Mouse (Mus musculus) left cerebral cortex, adult 2 months (tissue): ENCODE data around the gene Arhgap30. TPM values are rescaled to one million over a fixed set of nuclear protein-coding genes. Genes with fewer than 3 reads are reported as not detected.

Source experiments
- DNase-seq, 2 experiments: peaks; one replicate each; pipeline ENCODE4 v3.0.0; 2021 to 2022; ENCODE audit warnings: low spot score in 2 of 2, mixed read lengths in 1 of 2; ENCODE audit errors: extremely low spot score in 1 of 2
- H3K27ac ChIP-seq: fragments of 200-600 bp; 2 replicates; pipeline ENCODE4 v1.8.1; 2022
- H3K4me3 ChIP-seq: fragments of 200-600 bp; 2 replicates; pipeline ENCODE4 v1.8.1; 2022
- CTCF ChIP-seq: fragments of 200-600 bp; IDR thresholded peaks from 2 replicates; pipeline ENCODE4 v1.8.1; 2022; ENCODE audit warnings: antibody characterized with exemption, mild to moderate bottlenecking, moderate library complexity
- intact Hi-C: fragments of 180-260 bp; cut with DNase I; formaldehyde crosslinking; loops from one replicate; pipeline ENCODE4 v1.15.1; 2025
- long read RNA-seq, 2 experiments: library from polyadenylated mRNA; stranded (forward); transcript quantifications; one replicate each; pipeline ENCODE4 v2.0.0; 2021; ENCODE audit warnings: borderline mapping rate in 2 of 2
- total RNA-seq, 2 experiments: library from RNA; stranded (reverse); gene quantifications; 2 replicates each; pipeline ENCODE4 v1.2.3; 2021

The Arhgap30 gene
- 1 to 10 TPM; 2.0 to 2.2 TPM for total RNA-seq
- long read RNA-seq, experiment 1: 0 reads
- long read RNA-seq, experiment 2, full-length matches to known transcripts: 1 of 1 reads
- long read RNA-seq, experiment 2, partial matches to known transcripts: 0 of 1 reads
- long read RNA-seq, experiment 2, other reads (novel, unspliced or antisense): 0 of 1 reads

GRCm38 (mm10) chr1:171388376-171389102, at the start of gene Arhgap30:
Gene Arhgap30, plus strand, starts transcription at chr1:171388954.
- DNase-seq: no peak
- intact Hi-C loops: no loop called here

GRCm38 (mm10) chr1:171342262-171343207, 46.2 kb upstream of the Arhgap30 start:
- intact Hi-C loops: no loop called here
- no peak overlapping the region for H3K4me3 ChIP-seq
- DNase-seq: no peak
- H3K27ac ChIP-seq: no peak overlapping the region
- no peak for TF ChIP-seq CTCF

More at GRCm38 (mm10) chr1:171388376-171389102, at the start of gene Arhgap30:
- no peak within 1 kb of the TSS for H3K4me3 ChIP-seq
- H3K27ac ChIP-seq: no peak within 1 kb of the TSS
- TF ChIP-seq CTCF: no peak

GRCm38 (mm10) chr1:171343922-171344677, 44.7 kb upstream of the Arhgap30 start:
- no peak for DNase-seq
- intact Hi-C loops: loop anchor here (2.0 kb wide), 1 partner anchor 15 kb away; the partner anchor contains the start of gene Dedd
- Histone ChIP-seq H3K27ac (no peak overlapping the region), H3K4me3 (peak overlapping the region; percentile 74)
- no peak for TF ChIP-seq CTCF

GRCm38 (mm10) chr1:171344715-171345114, 44.0 kb upstream of the Arhgap30 start:
- DNase-seq: no peak
- peak overlapping the region; percentile 74 for H3K4me3 ChIP-seq
- peak overlapping the region; percentile 88 for H3K27ac ChIP-seq
- no peak for TF ChIP-seq CTCF
- intact Hi-C loops: loop anchor here (1.0 to 5.0 kb wide), 3 partner anchors 16 to 232 kb away; partner anchors contain the start of genes Cfap126, Dedd and Usf1

DNA sequence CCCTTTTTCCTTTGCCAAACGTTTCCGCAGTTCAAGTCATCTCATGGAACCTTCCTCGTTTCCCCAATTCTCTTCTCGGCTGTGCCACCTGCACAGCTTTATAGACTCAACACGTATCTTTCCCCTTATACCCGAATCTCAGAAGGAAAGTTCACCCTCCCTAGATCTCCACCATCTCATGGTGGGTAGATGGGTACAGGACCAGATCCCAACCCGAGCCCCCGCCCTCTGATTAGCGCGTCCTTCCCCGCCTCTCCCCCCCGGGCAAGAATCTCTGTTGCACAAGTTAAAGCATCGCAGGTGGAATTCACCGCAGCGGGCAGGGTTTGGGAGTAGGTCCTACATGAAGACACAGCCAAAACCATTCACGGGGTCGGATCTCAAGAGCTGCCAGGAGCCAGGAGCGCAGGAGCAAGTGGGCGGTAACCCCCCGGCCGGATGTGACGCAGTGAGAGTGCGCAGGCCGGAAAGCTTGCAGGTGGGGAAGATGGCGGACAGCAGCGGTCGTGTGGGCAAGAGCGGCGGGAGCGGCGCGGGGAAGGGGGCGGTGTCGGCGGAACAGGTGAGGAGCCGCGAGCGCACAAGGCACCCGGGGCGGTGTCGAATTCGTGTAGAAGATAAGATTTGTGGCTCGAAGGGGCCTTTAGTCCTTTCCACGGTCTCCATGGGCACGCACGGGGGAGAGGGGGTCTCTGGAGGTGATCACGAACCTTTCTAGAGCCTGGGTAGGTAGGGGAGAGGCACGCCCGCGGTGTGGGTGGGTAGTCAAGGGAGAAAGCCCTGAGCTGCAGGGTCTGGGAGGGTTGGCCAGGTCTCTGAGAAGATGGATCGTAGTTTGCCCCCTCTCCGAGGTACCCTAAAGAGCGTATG, 43.3 kb upstream of the Arhgap30 start, which contains the start of the genes Nit1 and Pfdn2:
Nit1 (minus strand) TSS at position 422 of the 870 bp plus-strand sequence.
Pfdn2 (plus strand) TSS at position 446 of the 870 bp plus-strand sequence.
- peak within 1 kb of the TSS; percentile 74 for H3K4me3 ChIP-seq
- DNase-seq: peak; percentile 91 to 93
- intact Hi-C loops: loop anchor here (1.0 to 5.0 kb wide), 3 partner anchors 17 to 233 kb away; partner anchors contain the start of genes Cfap126, Dedd and Usf1

DNA sequence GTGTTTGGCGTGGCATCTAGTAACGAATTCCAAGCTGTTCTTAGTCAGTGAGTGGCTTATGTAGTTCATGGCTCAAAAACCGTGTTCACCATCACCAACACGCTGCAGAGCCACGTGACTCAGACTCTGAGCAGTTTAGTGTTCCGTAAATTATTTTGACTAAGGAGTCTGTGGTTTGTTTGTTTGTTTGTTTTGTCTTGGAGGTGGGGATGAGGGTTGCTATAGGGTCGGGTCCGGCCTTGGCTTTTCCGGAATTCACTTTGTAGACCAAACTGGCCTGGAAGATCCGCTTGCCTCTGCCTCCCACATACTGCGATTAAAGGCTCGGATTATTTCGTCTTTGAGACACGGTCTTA, 42.7 kb upstream of the Arhgap30 start:
- intact Hi-C loops: loop anchor here (5.0 kb wide), 1 partner anchor 234 kb away; the partner anchor contains the start of gene Cfap126
- peak overlapping the region; percentile 74 for H3K4me3 ChIP-seq
- DNase-seq: no peak
- H3K27ac ChIP-seq: peak overlapping the region; percentile 88
- TF ChIP-seq CTCF: no peak

More for the DNA sequence above, 43.3 kb upstream of the Arhgap30 start, which contains the start of the genes Nit1 and Pfdn2:
- no peak for TF ChIP-seq CTCF
- H3K27ac ChIP-seq: peak within 1 kb of the TSS; percentile 88

DNA sequence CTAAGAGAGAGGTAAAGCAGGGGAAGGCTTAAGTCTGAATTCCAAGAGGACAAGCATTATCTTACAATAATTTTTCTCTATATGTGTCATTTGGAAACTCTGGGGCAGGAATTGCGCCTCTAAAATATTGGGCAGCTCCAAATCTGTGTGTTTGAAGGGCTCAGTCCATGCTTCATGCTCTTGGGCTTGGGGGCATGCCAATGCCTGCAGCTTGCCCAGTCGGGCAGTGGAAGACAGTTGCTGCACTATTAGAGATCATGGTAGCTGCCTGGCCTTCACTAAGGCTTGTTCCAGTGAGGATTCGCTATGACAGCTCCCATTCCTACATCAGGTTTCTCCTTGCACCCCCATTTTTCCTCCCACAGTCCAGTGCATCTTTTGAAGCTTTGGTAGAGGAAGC, 40.1 kb upstream of the Arhgap30 start:
- no peak for TF ChIP-seq CTCF
- Histone ChIP-seq H3K27ac (no peak overlapping the region), H3K4me3 (no peak overlapping the region)
- no peak for DNase-seq
- intact Hi-C loops: loop anchor here (5.0 kb wide), 1 partner anchor 236 kb away; the partner anchor contains the start of gene Cfap126

- TF ChIP-seq CTCF: no peak
- Histone ChIP-seq H3K27ac (no peak overlapping the region), H3K4me3 (no peak overlapping the region)
- intact Hi-C loops: loop anchor here (5.0 kb wide), 1 partner anchor 237 kb away; the partner anchor contains the start of gene Cfap126
- DNase-seq: no peak
Observed at GRCm38 (mm10) chr1:171349210-171349609, 39.5 kb upstream of the Arhgap30 start.

DNA sequence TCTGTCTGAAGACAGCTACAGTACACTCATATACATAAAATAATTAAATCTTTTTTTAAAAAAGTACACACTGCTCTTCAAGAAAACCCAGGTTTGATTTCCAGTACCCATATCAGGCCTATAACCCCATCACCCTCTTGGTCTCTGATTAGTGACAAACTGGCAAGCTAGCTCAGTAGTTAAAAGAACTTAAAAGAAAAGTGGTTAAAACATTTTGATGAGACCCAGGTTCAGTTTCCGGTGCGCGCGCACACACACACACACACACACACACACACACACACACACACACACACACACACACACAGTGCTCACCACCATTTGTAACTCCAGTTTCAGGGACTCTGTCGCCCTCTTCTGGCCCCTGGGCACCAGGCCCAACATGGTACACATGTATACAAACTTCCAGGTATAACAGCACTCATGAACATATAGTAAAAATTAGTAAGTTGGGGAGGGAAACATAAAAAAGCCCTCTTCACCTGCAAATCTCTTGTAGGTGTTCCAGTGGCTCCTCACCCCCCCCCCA, 32.9 kb upstream of the Arhgap30 start:
- intact Hi-C loops: loop anchor here (5.0 kb wide), 1 partner anchor 34 kb away; no protein-coding TSS in a partner anchor
- peak; percentile 17 for TF ChIP-seq CTCF
- no peak overlapping the region for H3K27ac ChIP-seq
- H3K4me3 ChIP-seq: no peak overlapping the region
- DNase-seq: no peak
